Mouse (Mus musculus): ENCODE data around the gene Lcor.

Gene Lcor

GRCm38 (mm10) chr19:41482190-41482908 is at the start of gene Lcor:
Gene Lcor (plus strand): TSS chr19:41482637.
- DNase-seq (ENCODE audit: low spot score in 2 of 2), result peak; percentile 73 to 81

DNA sequence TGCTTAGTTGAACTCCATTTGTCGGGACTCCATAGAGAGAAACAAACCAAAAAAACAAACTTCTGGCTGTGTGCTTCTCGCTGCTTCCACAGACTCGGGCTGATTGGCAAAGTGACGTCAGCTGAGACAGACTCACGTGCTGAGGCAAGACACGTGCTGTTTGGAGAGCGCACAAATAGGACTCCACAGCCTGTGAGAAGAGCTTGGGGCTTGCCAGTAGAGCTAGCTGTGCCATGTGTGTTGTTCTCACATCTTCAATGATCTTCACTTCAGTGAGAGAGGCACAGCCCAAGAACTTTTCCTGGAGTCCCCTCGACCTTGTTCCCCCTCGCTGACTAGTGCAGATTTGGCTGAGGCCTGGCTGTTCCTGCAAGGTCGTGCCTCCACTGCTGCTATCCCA is 47.1 kb upstream of the Lcor start:
- no peak for DNase-seq (ENCODE audit: low spot score in 2 of 2)

GRCm38 (mm10) chr19:41436461-41436860 is 46.0 kb upstream of the Lcor start:
- DNase-seq (ENCODE audit: low spot score in 2 of 2), result peak in 1 of 2 experiments; percentile 24

DNA sequence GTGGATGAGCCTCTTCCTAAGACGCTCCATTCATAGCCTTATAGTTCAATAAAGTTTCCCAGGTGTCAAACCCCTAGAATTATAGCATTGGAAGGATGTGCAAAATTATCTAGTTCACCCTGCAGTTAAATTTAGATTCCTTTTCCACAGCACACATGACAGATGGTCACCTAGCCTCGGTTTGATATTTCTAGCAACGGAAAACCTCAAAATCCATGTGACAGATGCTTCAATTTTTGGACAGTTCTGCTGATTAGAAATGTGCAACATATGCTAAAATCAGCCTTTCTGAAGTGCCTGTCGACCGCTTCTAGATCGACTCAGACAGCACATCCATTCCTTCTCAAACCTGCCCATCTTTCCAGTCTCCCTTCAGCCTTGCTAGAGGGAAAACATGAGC is 43.5 kb upstream of the Lcor start:
- no peak for DNase-seq (ENCODE audit: low spot score in 2 of 2)

- no peak for DNase-seq (ENCODE audit: low spot score in 2 of 2)
Measured at GRCm38 (mm10) chr19:41441446-41441845, 41.0 kb upstream of the Lcor start.

DNA sequence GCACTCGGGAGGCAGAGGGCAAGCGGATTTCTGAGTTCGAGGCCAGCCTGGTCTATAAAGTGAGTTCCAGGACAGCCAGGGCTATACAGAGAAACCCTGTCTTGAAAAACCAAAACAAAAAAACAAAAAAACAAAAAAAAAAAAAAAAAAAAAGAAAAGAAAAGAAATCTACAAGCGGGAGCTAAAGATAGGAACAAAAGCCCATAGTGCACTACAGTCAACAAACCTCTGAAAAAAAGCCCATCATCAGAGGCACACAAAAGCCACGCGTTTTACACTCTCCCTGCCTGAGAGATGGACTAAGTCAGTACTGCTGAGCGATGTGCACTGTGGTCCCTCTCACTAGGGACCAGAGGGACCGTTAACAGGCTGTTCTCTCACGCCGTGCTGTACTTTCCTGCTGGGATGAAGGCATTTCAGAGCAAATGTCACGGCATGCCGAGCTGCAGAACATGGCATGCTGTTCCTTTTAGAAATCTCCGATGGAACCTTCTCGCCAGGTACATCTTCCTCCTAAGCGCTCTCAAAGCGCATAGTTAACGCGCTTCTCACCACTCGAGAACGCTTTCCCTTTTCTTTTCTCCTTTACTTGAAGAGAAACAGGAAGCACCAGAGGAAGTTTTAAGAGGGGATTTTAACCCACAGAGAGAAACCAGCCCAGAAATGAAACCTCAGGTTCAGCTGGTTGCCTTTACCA is 40.4 kb upstream of the Lcor start:
- DNase-seq (ENCODE audit: low spot score in 2 of 2), result peak in 1 of 2 experiments; percentile 8

DNA sequence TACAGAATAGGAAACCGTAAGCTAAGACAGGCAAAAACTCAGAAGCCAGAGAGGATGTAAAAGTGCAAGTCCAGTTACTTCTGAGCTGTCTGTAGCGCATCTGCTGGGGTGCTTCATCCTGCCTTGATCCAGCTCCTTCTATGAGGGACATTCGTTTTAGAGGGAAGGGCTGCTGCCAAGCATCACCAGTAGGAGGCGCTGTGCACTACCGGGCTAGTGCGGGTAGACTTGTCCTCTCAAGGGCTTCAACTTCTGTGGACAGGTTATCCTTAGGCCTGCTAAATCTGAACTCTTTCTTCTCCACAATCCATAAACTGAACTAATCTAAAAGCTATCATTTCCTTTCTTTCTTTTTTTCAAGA is 39.8 kb upstream of the Lcor start:
- DNase-seq (ENCODE audit: low spot score in 2 of 2), result peak; percentile 63 to 77

DNA sequence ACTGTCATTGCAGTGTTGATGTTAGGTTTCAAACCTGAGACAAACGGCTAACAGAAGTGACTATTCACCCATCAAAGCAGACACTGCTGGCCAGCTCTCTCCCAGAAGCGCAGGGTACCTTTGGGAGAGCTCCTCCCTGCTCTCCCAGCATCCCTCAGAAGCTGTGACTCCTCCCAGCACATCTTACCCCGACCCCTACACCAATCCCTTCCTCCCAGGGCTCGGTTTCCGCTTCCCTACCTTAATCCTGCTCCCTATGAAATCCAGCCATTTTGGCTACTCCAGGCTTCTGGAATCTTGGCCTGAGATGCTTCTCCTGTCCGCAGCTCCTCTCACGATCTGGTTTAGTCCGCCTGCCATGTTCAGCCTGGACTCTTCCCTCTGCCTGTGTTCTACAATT is 37.9 kb upstream of the Lcor start:
- no peak for DNase-seq (ENCODE audit: low spot score in 2 of 2)

- no peak for DNase-seq (ENCODE audit: low spot score in 2 of 2)
Measured at GRCm38 (mm10) chr19:41445013-41445610, 37.3 kb upstream of the Lcor start.

DNA sequence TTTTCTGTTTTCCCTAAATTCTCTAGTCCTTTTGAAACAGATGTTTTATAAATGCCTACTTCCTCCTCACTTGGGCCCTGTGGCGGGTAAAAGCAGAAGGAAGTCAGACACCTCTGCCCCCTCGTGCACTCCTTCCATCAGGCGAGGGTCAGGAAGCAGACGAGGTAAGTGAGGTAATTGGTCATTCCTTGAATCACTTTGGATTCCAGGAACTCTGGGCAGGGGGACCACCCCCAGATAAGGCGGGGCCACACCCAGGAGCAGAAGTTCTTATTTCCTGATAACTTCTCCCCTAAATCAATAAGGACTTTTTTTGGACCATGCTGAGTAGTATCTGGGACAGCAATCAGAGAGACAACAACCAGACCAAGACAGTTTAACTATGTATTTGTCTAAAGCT is 36.7 kb upstream of the Lcor start:
- DNase-seq (ENCODE audit: low spot score in 2 of 2), result no peak

GRCm38 (mm10) chr19:41447166-41447565 is 35.3 kb upstream of the Lcor start:
- no peak for DNase-seq (ENCODE audit: low spot score in 2 of 2)

- DNase-seq (ENCODE audit: low spot score in 2 of 2), result no peak
Measured at GRCm38 (mm10) chr19:41447760-41448159, 34.7 kb upstream of the Lcor start.

- no peak for DNase-seq (ENCODE audit: low spot score in 2 of 2)
Measured at GRCm38 (mm10) chr19:41449415-41450075, 32.9 kb upstream of the Lcor start.

DNA sequence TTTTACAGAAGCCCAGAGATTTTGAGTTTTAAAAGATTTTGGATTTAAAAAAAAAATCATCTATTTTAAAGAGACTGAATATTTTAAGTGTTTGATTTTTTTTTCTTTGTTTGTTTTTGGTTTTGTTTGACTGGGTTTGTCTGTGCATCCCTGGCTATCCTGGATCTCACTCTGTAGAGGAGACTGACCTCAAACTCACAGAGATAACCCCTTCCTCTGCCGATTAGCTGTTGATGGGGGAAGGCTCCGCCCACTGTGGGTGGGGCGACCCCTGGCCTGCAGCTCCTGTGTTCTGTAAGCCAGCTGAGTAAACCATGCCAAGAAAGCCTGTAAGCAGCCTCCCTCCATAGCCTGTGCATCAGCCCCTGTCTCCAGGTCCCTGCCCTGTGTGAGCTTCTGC is 30.3 kb upstream of the Lcor start:
- no peak for DNase-seq (ENCODE audit: low spot score in 2 of 2)

DNA sequence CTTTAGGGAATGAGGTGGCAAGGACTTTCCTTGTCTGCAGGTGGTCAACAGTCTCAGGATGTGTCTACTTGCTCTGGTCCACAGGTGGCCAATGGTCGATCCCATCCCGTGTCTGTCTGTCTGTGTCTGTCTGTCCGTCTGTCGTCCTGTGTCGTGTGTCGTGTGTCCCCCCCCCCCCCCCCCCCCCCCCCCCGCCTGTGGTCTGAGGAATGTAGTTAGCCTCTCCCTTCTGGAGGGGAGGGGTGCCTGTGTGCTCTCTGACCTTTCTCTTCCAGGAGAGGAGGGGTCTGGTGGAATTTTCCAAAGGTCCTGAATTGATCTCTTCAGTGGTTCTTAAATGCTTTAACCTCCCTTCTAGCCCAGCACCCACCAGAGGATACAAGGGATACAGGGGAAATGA is 27.8 kb upstream of the Lcor start:
- DNase-seq (ENCODE audit: low spot score in 2 of 2), result no peak

DNA sequence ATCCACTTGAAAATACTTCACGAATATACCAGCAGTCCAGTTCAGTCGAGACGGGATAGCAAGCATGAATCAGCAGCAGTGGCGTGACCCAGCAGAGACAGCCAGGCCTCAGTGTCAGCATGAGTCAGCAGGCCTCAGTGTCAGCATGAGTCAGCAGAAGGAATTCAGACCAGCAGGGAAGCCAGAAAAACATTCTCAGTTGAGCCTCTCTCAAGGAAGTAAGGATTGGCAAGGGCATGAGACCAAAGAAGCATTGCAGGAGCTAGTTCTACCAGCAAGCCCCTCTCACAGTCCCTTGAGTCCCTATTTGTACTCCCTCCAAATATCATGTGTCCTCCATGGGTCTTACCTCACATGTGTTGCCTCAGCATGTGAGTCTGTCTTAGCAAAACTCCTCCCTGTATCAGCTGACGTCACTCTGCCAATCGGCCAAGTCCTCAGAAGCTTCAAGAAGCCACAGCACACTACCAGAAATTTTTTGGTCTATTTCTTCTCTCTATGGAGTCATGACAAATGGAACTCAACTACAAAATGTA is 27.3 kb upstream of the Lcor start:
- DNase-seq (ENCODE audit: low spot score in 2 of 2), result no peak

GRCm38 (mm10) chr19:41457181-41457580 is 25.3 kb upstream of the Lcor start:
- DNase-seq (ENCODE audit: low spot score in 2 of 2), result no peak

GRCm38 (mm10) chr19:41462166-41462735 is 20.2 kb upstream of the Lcor start:
- DNase-seq (ENCODE audit: low spot score in 2 of 2), result no peak

GRCm38 (mm10) chr19:41463841-41464240 is 18.6 kb upstream of the Lcor start:
- DNase-seq (ENCODE audit: low spot score in 2 of 2), result no peak

- no peak for DNase-seq (ENCODE audit: low spot score in 2 of 2)
Measured at GRCm38 (mm10) chr19:41466475-41466874, 16.0 kb upstream of the Lcor start.

GRCm38 (mm10) chr19:41473566-41474135 is 8.8 kb upstream of the Lcor start:
- DNase-seq (ENCODE audit: low spot score in 2 of 2), result no peak

DNA sequence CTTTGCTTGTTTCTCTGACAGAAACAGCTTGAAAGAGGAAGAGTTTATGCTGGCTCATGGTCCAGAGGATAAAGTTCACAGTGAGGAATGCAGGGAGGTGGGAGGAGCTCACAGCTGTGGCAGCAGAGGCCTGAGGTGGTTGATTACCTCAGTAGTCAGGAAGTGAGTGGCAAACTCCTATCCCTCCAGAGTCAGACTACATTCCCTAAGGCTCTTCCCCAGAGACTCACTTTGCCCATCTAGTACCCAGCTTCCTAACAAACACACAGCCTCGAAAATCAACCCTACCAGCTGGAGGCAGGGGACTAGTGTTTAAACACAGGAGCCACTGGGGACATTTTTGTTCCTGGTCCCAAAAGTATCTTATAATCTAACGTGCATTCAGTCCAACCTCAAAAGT is 7.5 kb upstream of the Lcor start:
- DNase-seq (ENCODE audit: low spot score in 2 of 2), result no peak

Measured in natural killer cell, adult 2 months (primary cell).